Mouse (Mus musculus) CH12F3 (cell line): ENCODE measurements around the gene Gm11042.

Source experiments
- in situ Hi-C: fragments of 300-500 bp; cut with MboI; formaldehyde crosslinking; loops from 2 replicates; pipeline ENCODE4 v1.14.3; 2020; ENCODE audit warnings: low sequenced_read_pairs

The Gm11042 gene

GRCm38 (mm10) chr12:74316344-74316973 is at the start of gene Gm11042:
Gene Gm11042 (minus strand): TSS chr12:74316394.
- in situ Hi-C loops: loop anchor here (25.0 kb wide), 1 partner anchor 1446 kb away; no protein-coding TSS in a partner anchor

GRCm38 (mm10) chr12:74364477-74364876 is 48.3 kb upstream of the Gm11042 start:
- in situ Hi-C loops: no loop called here

GRCm38 (mm10) chr12:74363076-74363475 is 46.9 kb upstream of the Gm11042 start:
- in situ Hi-C loops: no loop called here

GRCm38 (mm10) chr12:74362453-74362852 is 46.3 kb upstream of the Gm11042 start:
- in situ Hi-C loops: no loop called here

- in situ Hi-C loops: no loop called here
Observed at GRCm38 (mm10) chr12:74359791-74360190, 43.6 kb upstream of the Gm11042 start.

- in situ Hi-C loops: no loop called here
Observed at GRCm38 (mm10) chr12:74357806-74358205, 41.6 kb upstream of the Gm11042 start.

- in situ Hi-C loops: no loop called here
Observed at GRCm38 (mm10) chr12:74342720-74343119, 26.5 kb upstream of the Gm11042 start.

- in situ Hi-C loops: no loop called here
Observed at GRCm38 (mm10) chr12:74340070-74340469, 23.9 kb upstream of the Gm11042 start.

- in situ Hi-C loops: no loop called here
Observed at GRCm38 (mm10) chr12:74333706-74334105, 17.5 kb upstream of the Gm11042 start.

- in situ Hi-C loops: no loop called here
Observed at GRCm38 (mm10) chr12:74333016-74333415, 16.8 kb upstream of the Gm11042 start.

GRCm38 (mm10) chr12:74329759-74330158 is 13.6 kb upstream of the Gm11042 start:
- in situ Hi-C loops: loop anchor here (10.0 kb wide), 1 partner anchor 1065 kb away; no protein-coding TSS in a partner anchor

GRCm38 (mm10) chr12:74326644-74327043 is 10.4 kb upstream of the Gm11042 start:
- in situ Hi-C loops: loop anchor here (10.0 kb wide), 1 partner anchor 1068 kb away; no protein-coding TSS in a partner anchor

- in situ Hi-C loops: loop anchor here (10.0 to 25.0 kb wide), 2 partner anchors 1073 to 1440 kb away; no protein-coding TSS in a partner anchor
Observed at GRCm38 (mm10) chr12:74321981-74322380, 5.8 kb upstream of the Gm11042 start.

- in situ Hi-C loops: loop anchor here (10.0 to 25.0 kb wide), 2 partner anchors 1074 to 1442 kb away; no protein-coding TSS in a partner anchor
Observed at GRCm38 (mm10) chr12:74320318-74320717, 4.1 kb upstream of the Gm11042 start.

- in situ Hi-C loops: loop anchor here (25.0 kb wide), 1 partner anchor 1445 kb away; no protein-coding TSS in a partner anchor
Observed at GRCm38 (mm10) chr12:74316989-74317759, 980 bp upstream of the Gm11042 start.

- in situ Hi-C loops: loop anchor here (25.0 kb wide), 1 partner anchor 1447 kb away; no protein-coding TSS in a partner anchor
Observed at GRCm38 (mm10) chr12:74315221-74315620, 973 bp downstream of the Gm11042 start.

GRCm38 (mm10) chr12:74312611-74313010 is 3.6 kb downstream of the Gm11042 start:
- in situ Hi-C loops: loop anchor here (25.0 kb wide), 1 partner anchor 1450 kb away; no protein-coding TSS in a partner anchor

GRCm38 (mm10) chr12:74303418-74304294 is 12.5 kb downstream of the Gm11042 start:
- in situ Hi-C loops: loop anchor here (25.0 kb wide), 1 partner anchor 1459 kb away; no protein-coding TSS in a partner anchor

- in situ Hi-C loops: loop anchor here (25.0 kb wide), 1 partner anchor 1461 kb away; no protein-coding TSS in a partner anchor
Observed at GRCm38 (mm10) chr12:74301559-74301958, 14.6 kb downstream of the Gm11042 start.

- in situ Hi-C loops: loop anchor here (25.0 kb wide), 1 partner anchor 584 kb away; no protein-coding TSS in a partner anchor
Observed at GRCm38 (mm10) chr12:74296374-74296773, 19.8 kb downstream of the Gm11042 start.
